Mouse (Mus musculus) megakaryocyte, embryonic 14.5 days (primary cell): ENCODE measurements around the gene Jam2. TPM values are rescaled to one million over a fixed set of nuclear protein-coding genes. Genes with fewer than 3 reads are reported as not detected.

Experiments used
- H3K27me3 ChIP-seq: replicated peaks from 2 replicates; pipeline ENCODE3; 2012; ENCODE audit warnings: inconsistent platforms
- H3K36me3 ChIP-seq: replicated peaks from 2 replicates; pipeline ENCODE3; 2012; ENCODE audit warnings: low read length, inconsistent platforms, mixed read lengths
- H3K4me1 ChIP-seq: 2 replicates; pipeline ENCODE4 v1.6.1; 2012; ENCODE audit warnings: inconsistent platforms
- H3K4me3 ChIP-seq: replicated peaks from 2 replicates; pipeline ENCODE3; 2012; ENCODE audit warnings: moderate library complexity, mild to moderate bottlenecking, inconsistent platforms
- H3K9me3 ChIP-seq: 2 replicates; pipeline ENCODE4 v1.6.1; 2012; ENCODE audit warnings: inconsistent platforms
- FLI1 ChIP-seq: IDR thresholded peaks from 2 replicates; pipeline ENCODE4 v1.6.1; 2012; ENCODE audit warnings: low read length, inconsistent platforms, mixed read lengths
- GATA1 ChIP-seq: IDR thresholded peaks from 3 replicates; pipeline ENCODE4 v1.6.1; 2012; ENCODE audit warnings: mixed read lengths, low read length, inconsistent platforms, borderline replicate concordance
- polyA plus RNA-seq: library from polyadenylated mRNA; stranded (reverse); fragments of >175 nt; gene quantifications from 2 replicates; pipeline ENCODE4 v1.2.3, GENCODE M21; 2012; ENCODE audit warnings: low replicate concordance; ENCODE audit not compliant: insufficient read depth

The Jam2 gene
- 0.81 TPM in 1 of 2 replicates, not detected in the other for polyA plus RNA-seq

DNA sequence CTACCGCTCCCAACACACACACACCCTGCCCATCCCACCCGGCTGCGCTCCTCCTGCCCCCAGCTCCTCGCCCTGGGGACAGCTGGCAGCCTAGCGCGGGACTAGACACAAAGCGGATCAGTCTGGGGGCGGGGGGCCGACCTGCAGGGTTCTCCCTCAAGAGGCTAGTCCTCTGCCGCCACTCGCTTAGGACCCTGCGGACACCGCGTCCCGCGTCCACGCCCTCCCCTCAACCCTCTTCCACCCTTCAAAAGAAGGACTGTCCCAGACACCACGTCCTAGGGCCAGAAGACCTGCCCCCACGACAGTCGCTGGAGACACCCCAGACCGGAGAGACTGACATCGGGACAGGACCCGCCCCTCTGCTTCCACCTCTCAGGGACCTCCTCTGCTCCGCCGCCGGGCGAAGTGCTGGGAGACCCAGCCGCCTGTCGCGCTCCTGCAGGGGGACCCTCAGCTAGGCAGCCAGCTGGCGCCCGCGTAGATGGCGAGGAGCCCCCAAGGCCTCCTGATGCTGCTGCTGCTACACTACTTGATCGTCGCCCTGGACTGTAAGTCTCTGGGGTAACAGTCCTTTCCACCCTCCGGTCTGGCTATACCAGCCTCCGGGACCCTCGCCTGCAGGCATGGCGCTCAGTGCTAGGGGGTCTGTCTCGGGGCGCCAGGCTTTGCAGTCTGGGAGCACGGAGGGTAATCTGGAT, at the start of gene Jam2:
Gene Jam2, plus strand, starts transcription at position 121 of the 701 bp plus-strand sequence.
- Histone ChIP-seq H3K4me1 (peaks cover 42% of the 10 kb centered on the region), H3K27me3 (peaks cover 25% of the 10 kb centered on the region), H3K36me3 (no peaks in the 10 kb centered on the region), H3K9me3 (peaks cover under 1% of the 10 kb centered on the region; the same call in 1 of the 2 replicates), H3K4me3 (peak within 1 kb of the TSS; percentile 95)
- TF ChIP-seq GATA1 (no peak), FLI1 (no peak)

GRCm38 (mm10) chr16:84734806-84735165, 39.1 kb upstream of the Jam2 start:
- Histone ChIP-seq H3K27me3 (no peaks in the 10 kb centered on the region), H3K4me3 (peak overlapping the region; percentile 95), H3K4me1 (peaks cover 23% of the 10 kb centered on the region), H3K36me3 (peaks cover 31% of the 10 kb centered on the region), H3K9me3 (no peaks in the 10 kb centered on the region)
- TF ChIP-seq GATA1, result no peak
- no peak for TF ChIP-seq FLI1

DNA sequence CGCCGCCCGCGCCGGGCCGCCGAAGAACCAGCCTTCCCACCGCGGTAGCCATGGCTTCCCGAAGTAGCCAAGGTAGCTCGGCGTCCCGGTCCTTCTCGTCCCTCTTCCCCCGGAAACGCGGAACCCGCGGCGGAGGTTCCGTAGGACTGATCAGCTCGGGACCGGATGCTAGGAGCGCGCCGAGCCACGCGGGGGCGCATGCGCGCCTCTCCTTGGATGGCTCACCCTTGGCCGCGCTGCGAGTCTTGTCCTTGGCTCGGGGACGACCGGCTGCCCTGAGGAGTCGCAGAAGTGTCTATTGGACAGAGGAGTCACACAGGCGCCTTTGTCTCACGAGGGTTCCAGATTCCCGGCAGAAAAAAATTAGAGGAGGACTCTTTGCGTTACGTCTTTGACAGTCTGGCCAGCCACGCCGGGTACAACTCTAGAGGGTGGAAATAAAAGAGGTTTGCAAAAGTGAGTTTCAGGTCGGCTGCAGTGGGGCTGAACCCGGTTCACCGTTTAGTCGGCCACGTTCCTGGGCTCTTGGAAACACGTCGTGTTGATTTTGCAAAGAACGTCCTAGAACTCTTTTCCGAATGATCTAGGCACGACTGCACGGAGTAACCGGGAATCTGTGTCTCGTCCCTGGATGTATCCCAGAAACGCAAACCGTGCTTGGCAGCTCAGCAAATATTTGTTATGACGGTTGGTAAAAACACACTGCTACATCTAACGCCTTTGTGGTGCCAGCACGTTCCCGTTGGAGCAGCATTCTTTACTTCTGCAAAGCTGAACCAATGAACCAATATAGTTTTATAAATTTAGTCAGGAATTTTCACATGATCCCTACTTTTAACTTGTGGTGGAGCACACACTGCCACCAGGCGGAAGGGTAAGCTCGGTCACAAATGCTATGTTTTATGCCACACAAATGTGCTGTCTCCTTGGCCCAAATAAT, 38.5 kb upstream of the Jam2 start, which contains the start of gene Mrpl39:
Gene Mrpl39, minus strand, starts transcription at position 577 of the 940 bp plus-strand sequence.
- peak within 1 kb of the TSS; percentile 95 for H3K4me3 ChIP-seq
- no peaks in the 10 kb centered on the region for H3K27me3 ChIP-seq
- H3K36me3 ChIP-seq, result peaks cover 25% of the 10 kb centered on the region
- peak; percentile 83; the same call in 1 of the 2 replicates for TF ChIP-seq FLI1
- TF ChIP-seq GATA1, result no peak
- peaks cover 23% of the 10 kb centered on the region for H3K4me1 ChIP-seq
- no peaks in the 10 kb centered on the region for H3K9me3 ChIP-seq

DNA sequence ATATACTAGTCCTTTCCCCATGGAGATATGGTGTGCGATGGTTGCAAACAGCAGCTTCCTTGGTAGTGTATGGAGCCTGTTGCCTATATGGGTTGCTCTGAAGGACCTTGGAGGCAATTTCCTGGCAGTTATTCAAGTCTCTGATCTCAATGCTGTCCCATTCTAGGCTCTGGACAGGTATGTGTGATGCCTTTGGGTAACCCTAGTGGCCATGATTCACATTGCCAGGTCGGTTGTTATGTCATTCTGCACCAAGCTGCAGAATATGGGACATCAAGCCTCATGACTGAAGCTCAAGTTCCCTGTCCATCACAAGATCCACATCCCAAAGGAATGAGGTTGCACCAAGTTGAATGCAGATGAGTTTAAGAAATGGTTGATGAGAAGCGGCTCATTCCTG, 36.6 kb upstream of the Jam2 start:
- TF ChIP-seq FLI1 (no peak), GATA1 (no peak)
- H3K36me3 ChIP-seq, result peaks cover 6% of the 10 kb centered on the region
- H3K4me3 ChIP-seq, result no peak overlapping the region
- H3K9me3 ChIP-seq, result no peaks in the 10 kb centered on the region
- peaks cover 23% of the 10 kb centered on the region for H3K4me1 ChIP-seq
- H3K27me3 ChIP-seq, result no peaks in the 10 kb centered on the region

- Histone ChIP-seq H3K27me3 (peaks cover 2% of the 10 kb centered on the region), H3K9me3 (no peaks in the 10 kb centered on the region), H3K4me3 (no peak overlapping the region), H3K36me3 (no peaks in the 10 kb centered on the region), H3K4me1 (no peaks in the 10 kb centered on the region)
- TF ChIP-seq GATA1, result no peak
- TF ChIP-seq FLI1, result no peak
Measured at GRCm38 (mm10) chr16:84744703-84745490, 29.0 kb upstream of the Jam2 start.

- H3K9me3 ChIP-seq, result peaks cover under 1% of the 10 kb centered on the region; the same call in 1 of the 2 replicates
- no peaks in the 10 kb centered on the region for H3K4me1 ChIP-seq
- no peaks in the 10 kb centered on the region for H3K36me3 ChIP-seq
- H3K4me3 ChIP-seq, result no peak overlapping the region
- peaks cover 2% of the 10 kb centered on the region for H3K27me3 ChIP-seq
- TF ChIP-seq FLI1, result no peak
- TF ChIP-seq GATA1, result no peak
Measured at GRCm38 (mm10) chr16:84745721-84746306, 28.1 kb upstream of the Jam2 start.

GRCm38 (mm10) chr16:84767956-84768355, 6.0 kb upstream of the Jam2 start:
- no peaks in the 10 kb centered on the region for H3K9me3 ChIP-seq
- TF ChIP-seq GATA1 (no peak), FLI1 (no peak)
- no peak overlapping the region for H3K4me3 ChIP-seq
- H3K36me3 ChIP-seq, result no peaks in the 10 kb centered on the region
- peaks cover 11% of the 10 kb centered on the region for H3K27me3 ChIP-seq
- peaks cover 8% of the 10 kb centered on the region for H3K4me1 ChIP-seq

- Histone ChIP-seq H3K4me1 (peaks cover 19% of the 10 kb centered on the region), H3K36me3 (no peaks in the 10 kb centered on the region), H3K27me3 (peaks cover 20% of the 10 kb centered on the region), H3K4me3 (no peak overlapping the region), H3K9me3 (no peaks in the 10 kb centered on the region)
- TF ChIP-seq GATA1, result no peak
- no peak for TF ChIP-seq FLI1
Measured at GRCm38 (mm10) chr16:84769182-84769581, 4.7 kb upstream of the Jam2 start.

DNA sequence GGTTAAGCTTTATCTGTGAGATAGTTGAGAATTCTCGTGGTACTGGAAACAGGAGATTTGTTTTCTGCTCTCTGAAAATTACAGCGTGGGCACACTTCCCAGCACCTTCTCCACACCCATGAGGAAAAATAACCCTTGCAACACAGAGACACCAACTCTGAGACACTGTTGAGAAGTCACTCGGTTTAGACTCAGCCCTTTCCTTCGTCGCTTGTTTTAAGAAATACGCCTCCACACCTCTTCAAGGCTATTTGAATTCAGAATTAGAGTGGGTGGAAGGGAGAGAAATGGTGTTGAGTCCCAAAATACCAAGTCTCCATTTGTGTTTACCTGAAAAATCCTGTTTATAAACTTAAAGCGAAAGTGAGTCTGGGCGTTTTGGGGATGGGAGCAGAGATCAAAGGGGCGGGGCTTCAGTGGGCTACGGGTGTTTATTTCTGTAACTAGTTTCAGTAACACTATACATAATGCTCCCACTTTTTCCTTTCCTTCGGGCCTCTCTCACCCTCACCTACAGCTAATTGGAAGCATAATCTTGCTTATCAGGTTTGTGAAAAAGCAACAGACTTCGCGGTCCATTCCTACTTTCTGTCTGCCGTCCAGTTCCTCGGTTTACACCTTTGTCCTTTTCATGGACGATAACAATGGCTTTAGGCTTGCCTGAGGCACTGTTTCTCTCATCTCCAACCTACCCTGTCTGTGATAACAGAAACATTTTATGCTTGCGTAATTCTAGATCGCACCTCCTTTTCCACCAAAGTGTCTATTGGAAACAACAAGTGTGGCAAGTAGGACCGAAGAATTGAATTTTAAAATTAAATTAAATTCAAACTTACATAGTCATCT, 4.1 kb upstream of the Jam2 start:
- H3K36me3 ChIP-seq, result no peaks in the 10 kb centered on the region
- no peak overlapping the region for H3K4me3 ChIP-seq
- no peaks in the 10 kb centered on the region for H3K9me3 ChIP-seq
- peaks cover 23% of the 10 kb centered on the region for H3K4me1 ChIP-seq
- peaks cover 27% of the 10 kb centered on the region for H3K27me3 ChIP-seq
- no peak for TF ChIP-seq FLI1
